Mouse (Mus musculus): ENCODE data around the gene Adamts13.

GRCm38 (mm10) chr2:27026332-27026731, 53.1 kb downstream of the Adamts13 start:
- no peak for TF ChIP-seq HCFC1 (IDR thresholded peaks at IDR 0.05; ENCODE audit: low read depth, low read length)
- TF ChIP-seq KAT2A (IDR thresholded peaks at IDR 0.05; ENCODE audit: insufficient replicate concordance, low read length): no peak

All from CH12.LX (cell line).